Mouse (Mus musculus) layer of hippocampus, adult 2 months (tissue): ENCODE measurements around the gene Sgk2. TPM values are rescaled to one million over a fixed set of nuclear protein-coding genes. Genes with fewer than 3 reads are reported as not detected.

ENCODE experiments used
- DNase-seq, 2 experiments: peaks; one replicate each; pipeline ENCODE4 v3.0.0; 2022; ENCODE audit warnings: low spot score in 2 of 2
- H3K27ac ChIP-seq: fragments of 200-600 bp; 2 replicates; pipeline ENCODE4 v1.8.1; 2022
- H3K4me3 ChIP-seq: fragments of 200-600 bp; 2 replicates; pipeline ENCODE4 v1.8.1; 2022; ENCODE audit warnings: mild to moderate bottlenecking
- CTCF ChIP-seq: fragments of 200-600 bp; conservative IDR thresholded peaks from 2 replicates; pipeline ENCODE4 v1.8.1; 2022; ENCODE audit warnings: antibody characterized with exemption, mild to moderate bottlenecking, moderate library complexity
- long read RNA-seq, 2 experiments: library from polyadenylated mRNA; stranded (forward); transcript quantifications; one replicate each; pipeline ENCODE4 v2.0.0; 2021; ENCODE audit warnings: borderline mapping rate in 2 of 2
- total RNA-seq, 2 experiments: library from RNA; stranded (reverse); gene quantifications; 2 replicates each; pipeline ENCODE4 v1.2.3; 2021

Sgk2 gene
- total RNA-seq = under 1 TPM; 0.54 to 0.97 TPM
- long read RNA-seq, experiment 1, partial matches to known transcripts = 1 of 2 reads
- long read RNA-seq, experiment 1, other reads (novel, unspliced or antisense) = 1 of 2 reads
- long read RNA-seq, experiment 2 = 0 reads

GRCm38 (mm10) chr2:162987218-162987617 lies at the start of gene Sgk2:
Gene Sgk2 (plus strand): TSS chr2:162987330.
- Histone ChIP-seq H3K27ac (no peak within 1 kb of the TSS), H3K4me3 (no peak within 1 kb of the TSS)
- no peak for TF ChIP-seq CTCF
- no peak for DNase-seq

- DNase-seq = no peak
These were observed 47.6 kb upstream of the Sgk2 start for GRCm38 (mm10) chr2:162939562-162939961.

GRCm38 (mm10) chr2:162943148-162943846 lies 43.8 kb upstream of the Sgk2 start, which contains the start of gene L3mbtl1:
Gene L3mbtl1 (plus strand): TSS chr2:162943472.
- no peak for TF ChIP-seq CTCF
- H3K4me3 ChIP-seq = peak within 1 kb of the TSS; percentile 74
- peak; percentile 35 to 56 for DNase-seq
- H3K27ac ChIP-seq = peak within 1 kb of the TSS; percentile 90

More at GRCm38 (mm10) chr2:162939562-162939961, 47.6 kb upstream of the Sgk2 start:
- Histone ChIP-seq H3K27ac (no peak overlapping the region), H3K4me3 (no peak overlapping the region)
- no peak for TF ChIP-seq CTCF

GRCm38 (mm10) chr2:162943931-162944330 lies 43.2 kb upstream of the Sgk2 start:
- Histone ChIP-seq H3K4me3 (peak overlapping the region; percentile 74), H3K27ac (no peak overlapping the region)
- no peak for DNase-seq
- TF ChIP-seq CTCF = no peak

- Histone ChIP-seq H3K27ac (no peak overlapping the region), H3K4me3 (no peak overlapping the region)
- no peak for DNase-seq
- no peak for TF ChIP-seq CTCF
These were observed 40.2 kb upstream of the Sgk2 start for GRCm38 (mm10) chr2:162946964-162947363.

- TF ChIP-seq CTCF = no peak
- peak overlapping the region; percentile 6; the same call in 1 of the 2 replicates for H3K4me3 ChIP-seq
- DNase-seq = no peak
- no peak overlapping the region for H3K27ac ChIP-seq
These were observed 39.4 kb upstream of the Sgk2 start for GRCm38 (mm10) chr2:162947736-162948135.

- DNase-seq = no peak
- no peak for TF ChIP-seq CTCF
- peak overlapping the region; percentile 6; the same call in 1 of the 2 replicates for H3K4me3 ChIP-seq
- H3K27ac ChIP-seq = no peak overlapping the region
These were observed 38.9 kb upstream of the Sgk2 start for GRCm38 (mm10) chr2:162948221-162948620.

GRCm38 (mm10) chr2:162950776-162951175 lies 36.4 kb upstream of the Sgk2 start:
- no peak overlapping the region for H3K27ac ChIP-seq
- no peak for TF ChIP-seq CTCF
- H3K4me3 ChIP-seq = no peak overlapping the region
- DNase-seq = no peak

GRCm38 (mm10) chr2:162956843-162957242 lies 30.3 kb upstream of the Sgk2 start:
- TF ChIP-seq CTCF = peak; percentile 40
- DNase-seq = no peak
- H3K4me3 ChIP-seq = no peak overlapping the region
- H3K27ac ChIP-seq = no peak overlapping the region

- Histone ChIP-seq H3K4me3 (no peak overlapping the region), H3K27ac (no peak overlapping the region)
- no peak for DNase-seq
- no peak for TF ChIP-seq CTCF
These were observed 25.8 kb upstream of the Sgk2 start for GRCm38 (mm10) chr2:162961321-162961720.

- H3K4me3 ChIP-seq = no peak overlapping the region
- no peak overlapping the region for H3K27ac ChIP-seq
- DNase-seq = no peak
- no peak for TF ChIP-seq CTCF
These were observed 20.4 kb upstream of the Sgk2 start for GRCm38 (mm10) chr2:162966734-162967133.

- H3K27ac ChIP-seq = no peak overlapping the region
- DNase-seq = peak in 1 of 2 experiments; percentile 37
- no peak overlapping the region for H3K4me3 ChIP-seq
- peak; percentile 74 for TF ChIP-seq CTCF
These were observed 18.8 kb upstream of the Sgk2 start for GRCm38 (mm10) chr2:162968357-162968756.

GRCm38 (mm10) chr2:162969101-162969500 lies 18.0 kb upstream of the Sgk2 start:
- Histone ChIP-seq H3K4me3 (no peak overlapping the region), H3K27ac (no peak overlapping the region)
- no peak for TF ChIP-seq CTCF
- no peak for DNase-seq

GRCm38 (mm10) chr2:162970896-162971295 lies 16.2 kb upstream of the Sgk2 start:
- Histone ChIP-seq H3K4me3 (no peak overlapping the region), H3K27ac (no peak overlapping the region)
- DNase-seq = no peak
- TF ChIP-seq CTCF = no peak
